Mouse (Mus musculus): ENCODE data around the gene Isg20l2. TPM values are rescaled to one million over a fixed set of nuclear protein-coding genes. Genes with fewer than 3 reads are reported as not detected.

Gene Isg20l2
- polyA plus RNA-seq, 1 experiment from 2014 or later: 20.0 TPM

GRCm38 (mm10) chr3:87906981-87907857, 22.9 kb upstream of the Isg20l2 start:
- H3K36me3 ChIP-seq (ENCODE audit: control insufficient read depth, insufficient read depth, low read length): no peaks in the 10 kb centered on the region
- under 1% methylated on average over 26 of the region's 27 CpGs for WGBS
- ATAC-seq (no peak), DNase-seq (ENCODE audit: low spot score) (peak; percentile 33)
- peak overlapping the region; percentile 96 for H3K9ac ChIP-seq (ENCODE audit: low read length)
- peak overlapping the region; percentile 95 for H3K27ac ChIP-seq (ENCODE audit: low read depth, low read length)
- H3K9me3 ChIP-seq (replicated peaks; ENCODE audit: control insufficient read depth, low read length): no peaks in the 10 kb centered on the region
- peak overlapping the region; percentile 70 for H3K4me2 ChIP-seq (ENCODE audit: low read length)
- H3K4me1 ChIP-seq (ENCODE audit: control insufficient read depth, insufficient read depth, low read length): peaks cover 29% of the 10 kb centered on the region
- peak overlapping the region; percentile 98 for H3K4me3 ChIP-seq (ENCODE audit: low read depth, low read length)
- H3K27me3 ChIP-seq (replicated peaks; ENCODE audit: control insufficient read depth, insufficient read depth, low read length): no peaks in the 10 kb centered on the region

- H3K27ac ChIP-seq (ENCODE audit: low read depth, low read length): no peak overlapping the region
- peaks cover 29% of the 10 kb centered on the region for H3K4me1 ChIP-seq (ENCODE audit: control insufficient read depth, insufficient read depth, low read length)
- no peak for ATAC-seq
Observed at GRCm38 (mm10) chr3:87907906-87908305, 22.2 kb upstream of the Isg20l2 start.

GRCm38 (mm10) chr3:87909381-87909780, 20.7 kb upstream of the Isg20l2 start:
- Histone ChIP-seq H3K4me3 (ENCODE audit: low read depth, low read length) (no peak overlapping the region), H3K27ac (ENCODE audit: low read depth, low read length) (no peak overlapping the region), H3K4me1 (ENCODE audit: control insufficient read depth, insufficient read depth, low read length) (peaks cover 29% of the 10 kb centered on the region), H3K27me3 (replicated peaks; ENCODE audit: control insufficient read depth, insufficient read depth, low read length) (no peaks in the 10 kb centered on the region), H3K9me3 (replicated peaks; ENCODE audit: control insufficient read depth, low read length) (no peaks in the 10 kb centered on the region), H3K9ac (ENCODE audit: low read length) (no peak overlapping the region), H3K36me3 (ENCODE audit: control insufficient read depth, insufficient read depth, low read length) (peaks cover 11% of the 10 kb centered on the region), H3K4me2 (ENCODE audit: low read length) (no peak overlapping the region)
- DNase-seq (ENCODE audit: low spot score) (no peak), ATAC-seq (no peak)
- 89% methylated on average over 2 of the region's 2 CpGs for WGBS

More at GRCm38 (mm10) chr3:87907906-87908305, 22.2 kb upstream of the Isg20l2 start:
- Histone ChIP-seq H3K36me3 (ENCODE audit: control insufficient read depth, insufficient read depth, low read length) (no peaks in the 10 kb centered on the region), H3K4me2 (ENCODE audit: low read length) (peak overlapping the region; percentile 70), H3K4me3 (ENCODE audit: low read depth, low read length) (peak overlapping the region; percentile 98), H3K9ac (ENCODE audit: low read length) (peak overlapping the region; percentile 96), H3K27me3 (replicated peaks; ENCODE audit: control insufficient read depth, insufficient read depth, low read length) (no peaks in the 10 kb centered on the region), H3K9me3 (replicated peaks; ENCODE audit: control insufficient read depth, low read length) (no peaks in the 10 kb centered on the region)
- WGBS: 21% methylated on average over 1 of the region's 1 CpGs
- no peak for DNase-seq (ENCODE audit: low spot score)

GRCm38 (mm10) chr3:87909874-87910273, 20.2 kb upstream of the Isg20l2 start:
- DNase-seq (ENCODE audit: low spot score): no peak
- Histone ChIP-seq H3K9ac (ENCODE audit: low read length) (no peak overlapping the region; the same call in 1 of the 2 replicates), H3K9me3 (replicated peaks; ENCODE audit: control insufficient read depth, low read length) (no peaks in the 10 kb centered on the region), H3K27ac (ENCODE audit: low read depth, low read length) (peak overlapping the region; percentile 70; the same call in 1 of the 2 replicates), H3K4me1 (ENCODE audit: control insufficient read depth, insufficient read depth, low read length) (peaks cover 29% of the 10 kb centered on the region), H3K27me3 (replicated peaks; ENCODE audit: control insufficient read depth, insufficient read depth, low read length) (no peaks in the 10 kb centered on the region), H3K36me3 (ENCODE audit: control insufficient read depth, insufficient read depth, low read length) (peaks cover 16% of the 10 kb centered on the region), H3K4me3 (ENCODE audit: low read depth, low read length) (0 out of 2 replicates have a peak overlapping the region, but pooled peaks have one; percentile 32), H3K4me2 (ENCODE audit: low read length) (peak overlapping the region; percentile 56)
- no peak for ATAC-seq
- WGBS: 13% methylated on average over 4 of the region's 4 CpGs

- no peaks in the 10 kb centered on the region for H3K27me3 ChIP-seq (replicated peaks; ENCODE audit: control insufficient read depth, insufficient read depth, low read length)
- peak overlapping the region; percentile 56 for H3K4me2 ChIP-seq (ENCODE audit: low read length)
- no peaks in the 10 kb centered on the region for H3K9me3 ChIP-seq (replicated peaks; ENCODE audit: control insufficient read depth, low read length)
- peak overlapping the region; percentile 51 for H3K9ac ChIP-seq (ENCODE audit: low read length)
- DNase-seq (ENCODE audit: low spot score) (peak; percentile 65), ATAC-seq (no peak)
- H3K4me1 ChIP-seq (ENCODE audit: control insufficient read depth, insufficient read depth, low read length): peaks cover 29% of the 10 kb centered on the region
- peak overlapping the region; percentile 70 for H3K27ac ChIP-seq (ENCODE audit: low read depth, low read length)
- H3K4me3 ChIP-seq (ENCODE audit: low read depth, low read length): peak overlapping the region; percentile 32
- WGBS: 4% methylated on average over 12 of the region's 12 CpGs
- H3K36me3 ChIP-seq (ENCODE audit: control insufficient read depth, insufficient read depth, low read length): peaks cover 24% of the 10 kb centered on the region
Observed at GRCm38 (mm10) chr3:87910573-87911141, 19.5 kb upstream of the Isg20l2 start.

- Histone ChIP-seq H3K36me3 (ENCODE audit: control insufficient read depth, insufficient read depth, low read length) (peaks cover 43% of the 10 kb centered on the region), H3K27me3 (replicated peaks; ENCODE audit: control insufficient read depth, insufficient read depth, low read length) (no peaks in the 10 kb centered on the region), H3K9ac (ENCODE audit: low read length) (no peak overlapping the region), H3K4me3 (ENCODE audit: low read depth, low read length) (no peak overlapping the region), H3K27ac (ENCODE audit: low read depth, low read length) (no peak overlapping the region), H3K4me2 (ENCODE audit: low read length) (no peak overlapping the region), H3K9me3 (replicated peaks; ENCODE audit: control insufficient read depth, low read length) (no peaks in the 10 kb centered on the region), H3K4me1 (ENCODE audit: control insufficient read depth, insufficient read depth, low read length) (peaks cover 17% of the 10 kb centered on the region)
- DNase-seq (ENCODE audit: low spot score) (no peak), ATAC-seq (no peak)
- WGBS: 88% methylated on average over 6 of the region's 7 CpGs
Observed at GRCm38 (mm10) chr3:87913491-87913890, 16.6 kb upstream of the Isg20l2 start.

GRCm38 (mm10) chr3:87913891-87914290, 16.2 kb upstream of the Isg20l2 start:
- H3K9ac ChIP-seq (ENCODE audit: low read length): no peak overlapping the region
- no peak for DNase-seq (ENCODE audit: low spot score)
- peaks cover 16% of the 10 kb centered on the region for H3K4me1 ChIP-seq (ENCODE audit: control insufficient read depth, insufficient read depth, low read length)
- no peaks in the 10 kb centered on the region for H3K27me3 ChIP-seq (replicated peaks; ENCODE audit: control insufficient read depth, insufficient read depth, low read length)
- peaks cover 43% of the 10 kb centered on the region for H3K36me3 ChIP-seq (ENCODE audit: control insufficient read depth, insufficient read depth, low read length)
- 97% methylated on average over 10 of the region's 10 CpGs for WGBS
- H3K27ac ChIP-seq (ENCODE audit: low read depth, low read length): no peak overlapping the region
- H3K9me3 ChIP-seq (replicated peaks; ENCODE audit: control insufficient read depth, low read length): no peaks in the 10 kb centered on the region
- ATAC-seq: no peak
- no peak overlapping the region for H3K4me2 ChIP-seq (ENCODE audit: low read length)
- no peak overlapping the region for H3K4me3 ChIP-seq (ENCODE audit: low read depth, low read length)

- Histone ChIP-seq H3K9me3 (replicated peaks; ENCODE audit: control insufficient read depth, low read length) (no peaks in the 10 kb centered on the region), H3K4me3 (ENCODE audit: low read depth, low read length) (no peak overlapping the region), H3K4me2 (ENCODE audit: low read length) (no peak overlapping the region), H3K27me3 (replicated peaks; ENCODE audit: control insufficient read depth, insufficient read depth, low read length) (no peaks in the 10 kb centered on the region), H3K4me1 (ENCODE audit: control insufficient read depth, insufficient read depth, low read length) (no peaks in the 10 kb centered on the region), H3K9ac (ENCODE audit: low read length) (no peak overlapping the region), H3K27ac (ENCODE audit: low read depth, low read length) (no peak overlapping the region), H3K36me3 (ENCODE audit: control insufficient read depth, insufficient read depth, low read length) (peaks cover 47% of the 10 kb centered on the region)
- ATAC-seq (no peak), DNase-seq (ENCODE audit: low spot score) (no peak)
- WGBS: 92% methylated on average over 1 of the region's 1 CpGs
Observed at GRCm38 (mm10) chr3:87916990-87917389, 13.1 kb upstream of the Isg20l2 start.

- peaks cover 60% of the 10 kb centered on the region for H3K36me3 ChIP-seq (ENCODE audit: control insufficient read depth, insufficient read depth, low read length)
- WGBS: 96% methylated on average over 1 of the region's 1 CpGs
- no peak overlapping the region for H3K27ac ChIP-seq (ENCODE audit: low read depth, low read length)
- peak overlapping the region; percentile 72; the same call in 1 of the 2 replicates for H3K4me2 ChIP-seq (ENCODE audit: low read length)
- no peaks in the 10 kb centered on the region for H3K4me1 ChIP-seq (ENCODE audit: control insufficient read depth, insufficient read depth, low read length)
- H3K9ac ChIP-seq (ENCODE audit: low read length): no peak overlapping the region
- H3K27me3 ChIP-seq (replicated peaks; ENCODE audit: control insufficient read depth, insufficient read depth, low read length): no peaks in the 10 kb centered on the region
- DNase-seq (ENCODE audit: low spot score): no peak
- H3K9me3 ChIP-seq (replicated peaks; ENCODE audit: control insufficient read depth, low read length): no peaks in the 10 kb centered on the region
- H3K4me3 ChIP-seq (ENCODE audit: low read depth, low read length): no peak overlapping the region
- no peak for ATAC-seq
Observed at GRCm38 (mm10) chr3:87918551-87918950, 11.6 kb upstream of the Isg20l2 start.

All from forebrain, embryonic 14.5 days (tissue).